Mouse (Mus musculus): ENCODE measurements around the gene Fibcd1. TPM values are rescaled to one million over a fixed set of nuclear protein-coding genes. Genes with fewer than 3 reads are reported as not detected.

The Fibcd1 gene
- polyA plus RNA-seq, 1 experiment from 2014 or later: 0.03 TPM

DNA sequence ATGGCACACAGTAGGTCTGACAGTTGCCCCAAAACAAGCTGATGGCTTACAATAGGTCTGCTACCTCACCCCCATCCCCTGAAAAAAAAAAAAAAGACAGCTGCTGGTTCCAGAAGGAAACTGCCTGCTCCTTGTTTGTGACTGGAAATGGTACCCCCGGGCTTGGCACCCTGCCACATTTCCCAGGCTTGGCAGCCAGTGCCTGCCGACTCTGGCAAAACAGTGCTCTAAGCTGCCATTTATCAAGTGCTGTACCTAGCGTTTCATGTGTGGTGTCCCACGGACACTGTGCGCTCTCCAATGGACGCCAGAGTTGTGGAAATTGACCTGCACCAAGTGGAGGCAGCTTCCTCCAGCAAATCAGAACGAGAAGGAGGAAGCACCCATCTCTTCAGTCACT, 17.9 kb downstream of the Fibcd1 start:
- H3K4me3 ChIP-seq (ENCODE audit: low read depth, low read length): no peak overlapping the region
- no peak overlapping the region for H3K4me2 ChIP-seq (ENCODE audit: low read depth, severe bottlenecking)
- H3K9me3 ChIP-seq (ENCODE audit: control insufficient read depth, low read length): no peaks in the 10 kb centered on the region
- DNase-seq (ENCODE audit: low spot score) (no peak), ATAC-seq (ENCODE audit: insufficient number of reproducible peaks, low FRiP score, low TSS enrichment, low read depth) (no peak)
- H3K27me3 ChIP-seq (ENCODE audit: control insufficient read depth, insufficient read depth, low read length): peaks cover 7% of the 10 kb centered on the region
- WGBS: 57% methylated on average over 7 of the region's 7 CpGs
- no peak overlapping the region for H3K9ac ChIP-seq (ENCODE audit: low read length)
- peaks cover 5% of the 10 kb centered on the region; the same call in 1 of the 2 replicates for H3K4me1 ChIP-seq (ENCODE audit: control insufficient read depth, insufficient read depth, low read length)
- no peaks in the 10 kb centered on the region for H3K36me3 ChIP-seq (ENCODE audit: control insufficient read depth, insufficient read depth, low read length)
- no peak overlapping the region for H3K27ac ChIP-seq (replicated peaks; ENCODE audit: low read depth, low read length)

GRCm38 (mm10) chr2:31826094-31827085, 19.4 kb downstream of the Fibcd1 start:
- Histone ChIP-seq H3K4me2 (ENCODE audit: low read depth, severe bottlenecking) (no peak overlapping the region), H3K4me1 (ENCODE audit: control insufficient read depth, insufficient read depth, low read length) (peaks cover 9% of the 10 kb centered on the region; the same call in 1 of the 2 replicates), H3K27me3 (ENCODE audit: control insufficient read depth, insufficient read depth, low read length) (peaks cover 14% of the 10 kb centered on the region), H3K9ac (ENCODE audit: low read length) (no peak overlapping the region), H3K9me3 (ENCODE audit: control insufficient read depth, low read length) (no peaks in the 10 kb centered on the region), H3K27ac (replicated peaks; ENCODE audit: low read depth, low read length) (no peak overlapping the region; the same call in 1 of the 2 replicates), H3K36me3 (ENCODE audit: control insufficient read depth, insufficient read depth, low read length) (no peaks in the 10 kb centered on the region), H3K4me3 (ENCODE audit: low read depth, low read length) (no peak overlapping the region)
- 87% methylated on average over 14 of the region's 14 CpGs for WGBS
- ATAC-seq (ENCODE audit: insufficient number of reproducible peaks, low FRiP score, low TSS enrichment, low read depth): no peak
- no peak for DNase-seq (ENCODE audit: low spot score)

DNA sequence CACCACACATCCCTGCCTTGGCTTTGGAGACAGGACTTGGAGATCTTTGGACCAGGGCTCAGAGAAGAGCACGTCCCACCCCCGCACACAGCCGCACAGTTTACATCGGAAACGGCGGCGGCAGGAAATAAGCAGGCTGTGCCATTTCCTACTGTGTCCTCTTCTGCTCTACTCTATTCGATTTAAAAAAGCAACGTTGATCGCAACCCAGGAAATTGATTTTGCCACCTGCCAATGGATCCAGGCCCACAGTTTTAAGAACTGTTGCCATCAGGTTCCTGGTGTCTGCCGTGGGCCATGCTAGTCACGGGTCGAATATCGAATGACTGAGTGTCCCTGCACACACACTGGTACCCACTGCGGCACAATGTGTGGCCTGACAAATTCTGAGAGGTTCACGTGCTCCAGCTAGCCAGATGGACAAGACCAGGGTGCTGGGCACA, 20.3 kb downstream of the Fibcd1 start:
- ATAC-seq (ENCODE audit: insufficient number of reproducible peaks, low FRiP score, low TSS enrichment, low read depth): no peak
- Histone ChIP-seq H3K9ac (ENCODE audit: low read length) (no peak overlapping the region), H3K4me2 (ENCODE audit: low read depth, severe bottlenecking) (no peak overlapping the region), H3K4me3 (ENCODE audit: low read depth, low read length) (no peak overlapping the region), H3K4me1 (ENCODE audit: control insufficient read depth, insufficient read depth, low read length) (peaks cover 9% of the 10 kb centered on the region; the same call in 1 of the 2 replicates), H3K27ac (replicated peaks; ENCODE audit: low read depth, low read length) (no peak overlapping the region), H3K36me3 (ENCODE audit: control insufficient read depth, insufficient read depth, low read length) (no peaks in the 10 kb centered on the region), H3K9me3 (ENCODE audit: control insufficient read depth, low read length) (no peaks in the 10 kb centered on the region), H3K27me3 (ENCODE audit: control insufficient read depth, insufficient read depth, low read length) (peaks cover 14% of the 10 kb centered on the region)
- WGBS: 83% methylated on average over 16 of the region's 16 CpGs
- no peak for DNase-seq (ENCODE audit: low spot score)

GRCm38 (mm10) chr2:31823933-31824730, 21.7 kb downstream of the Fibcd1 start:
- Histone ChIP-seq H3K27ac (replicated peaks; ENCODE audit: low read depth, low read length) (no peak overlapping the region), H3K27me3 (ENCODE audit: control insufficient read depth, insufficient read depth, low read length) (peaks cover 14% of the 10 kb centered on the region), H3K4me2 (ENCODE audit: low read depth, severe bottlenecking) (no peak overlapping the region), H3K9me3 (ENCODE audit: control insufficient read depth, low read length) (no peaks in the 10 kb centered on the region), H3K36me3 (ENCODE audit: control insufficient read depth, insufficient read depth, low read length) (no peaks in the 10 kb centered on the region), H3K4me3 (ENCODE audit: low read depth, low read length) (no peak overlapping the region), H3K4me1 (ENCODE audit: control insufficient read depth, insufficient read depth, low read length) (peaks cover 9% of the 10 kb centered on the region; the same call in 1 of the 2 replicates), H3K9ac (ENCODE audit: low read length) (no peak overlapping the region)
- DNase-seq (ENCODE audit: low spot score): peak; percentile 67
- WGBS: 76% methylated on average over 13 of the region's 15 CpGs
- ATAC-seq (ENCODE audit: insufficient number of reproducible peaks, low FRiP score, low TSS enrichment, low read depth): no peak

DNA sequence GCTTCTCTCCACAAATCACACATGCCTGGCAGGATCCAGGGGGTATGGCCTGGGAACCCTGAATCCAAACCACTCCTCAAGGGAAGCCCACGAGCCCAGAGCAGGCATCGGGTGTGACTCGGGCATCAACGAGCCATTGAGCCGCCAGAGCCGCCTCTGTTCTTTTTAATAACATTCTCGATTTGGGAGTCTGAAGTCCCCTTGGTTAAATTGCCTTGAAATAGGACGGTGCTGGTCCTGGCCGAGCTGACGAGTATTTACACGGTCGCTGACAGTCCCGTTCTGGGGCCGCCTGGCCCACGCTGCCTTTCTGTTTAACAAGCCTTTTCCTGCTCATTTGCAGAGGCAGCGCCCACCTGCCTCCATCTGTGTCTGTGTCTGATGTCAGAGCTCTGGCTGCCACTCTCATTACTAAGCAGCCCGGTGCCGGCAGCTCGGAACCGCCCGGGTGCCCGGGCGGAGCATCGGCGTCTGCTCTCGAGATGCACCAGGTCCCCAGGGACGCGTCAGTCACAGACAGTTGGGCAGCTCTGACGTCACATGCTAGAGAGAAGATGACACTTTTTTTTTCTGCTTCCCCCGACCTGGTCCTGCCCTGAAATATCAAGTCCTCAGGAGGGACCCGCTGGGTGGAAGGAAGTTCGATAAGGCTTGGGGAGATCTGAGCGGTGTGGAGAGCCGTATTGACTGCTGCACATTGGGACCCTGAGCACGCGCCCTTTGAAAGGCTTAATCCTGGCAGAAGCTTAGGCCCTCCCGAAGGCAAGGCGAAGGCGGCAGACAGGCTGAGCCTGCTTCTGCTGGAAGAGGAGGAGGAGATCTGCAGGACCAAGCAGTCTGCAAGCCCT, 23.1 kb downstream of the Fibcd1 start:
- no peak for ATAC-seq (ENCODE audit: insufficient number of reproducible peaks, low FRiP score, low TSS enrichment, low read depth)
- 0 out of 2 replicates have a peak overlapping the region, but pooled peaks have one; percentile 1 for H3K4me3 ChIP-seq (ENCODE audit: low read depth, low read length)
- DNase-seq (ENCODE audit: low spot score): peak; percentile 47
- 18% methylated on average over 39 of the region's 39 CpGs for WGBS
- 0 out of 2 replicates have a peak overlapping the region, but pooled peaks have one; percentile 12 for H3K9ac ChIP-seq (ENCODE audit: low read length)
- H3K27me3 ChIP-seq (ENCODE audit: control insufficient read depth, insufficient read depth, low read length): peaks cover 14% of the 10 kb centered on the region
- no peaks in the 10 kb centered on the region for H3K36me3 ChIP-seq (ENCODE audit: control insufficient read depth, insufficient read depth, low read length)
- no peak overlapping the region for H3K27ac ChIP-seq (replicated peaks; ENCODE audit: low read depth, low read length)
- H3K4me1 ChIP-seq (ENCODE audit: control insufficient read depth, insufficient read depth, low read length): peaks cover 9% of the 10 kb centered on the region; the same call in 1 of the 2 replicates
- no peaks in the 10 kb centered on the region for H3K9me3 ChIP-seq (ENCODE audit: control insufficient read depth, low read length)
- peak overlapping the region; percentile 34; the same call in 1 of the 2 replicates for H3K4me2 ChIP-seq (ENCODE audit: low read depth, severe bottlenecking)

DNA sequence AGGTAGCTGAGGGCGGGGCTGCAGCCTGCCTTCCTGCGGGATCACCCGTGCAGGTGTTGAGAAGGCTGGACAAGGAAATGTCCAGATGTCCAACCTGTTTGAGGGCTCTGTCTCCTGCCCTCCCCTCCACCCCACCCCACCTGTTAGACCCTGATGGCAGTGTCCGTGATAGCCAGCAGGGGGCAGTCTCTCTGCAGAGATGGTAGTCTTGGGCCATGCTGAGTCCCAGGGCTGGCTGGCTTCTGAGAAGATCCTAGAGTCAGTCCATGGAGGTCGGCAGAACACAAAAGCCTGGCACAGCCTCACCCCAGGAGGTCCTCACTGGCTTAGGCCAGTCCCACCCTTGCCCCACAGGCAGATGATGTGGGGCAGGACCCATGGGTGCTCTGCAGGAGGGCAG, 30.4 kb downstream of the Fibcd1 start:
- Histone ChIP-seq H3K36me3 (ENCODE audit: control insufficient read depth, insufficient read depth, low read length) (no peaks in the 10 kb centered on the region), H3K9me3 (ENCODE audit: control insufficient read depth, low read length) (no peaks in the 10 kb centered on the region), H3K9ac (ENCODE audit: low read length) (no peak overlapping the region), H3K4me1 (ENCODE audit: control insufficient read depth, insufficient read depth, low read length) (no peaks in the 10 kb centered on the region), H3K27ac (replicated peaks; ENCODE audit: low read depth, low read length) (no peak overlapping the region), H3K4me3 (ENCODE audit: low read depth, low read length) (no peak overlapping the region), H3K27me3 (ENCODE audit: control insufficient read depth, insufficient read depth, low read length) (no peaks in the 10 kb centered on the region), H3K4me2 (ENCODE audit: low read depth, severe bottlenecking) (no peak overlapping the region)
- 25% methylated on average over 5 of the region's 5 CpGs for WGBS
- ATAC-seq (ENCODE audit: insufficient number of reproducible peaks, low FRiP score, low TSS enrichment, low read depth) (no peak), DNase-seq (ENCODE audit: low spot score) (peak; percentile 81)

GRCm38 (mm10) chr2:31814699-31815098, 31.1 kb downstream of the Fibcd1 start:
- Histone ChIP-seq H3K27me3 (ENCODE audit: control insufficient read depth, insufficient read depth, low read length) (no peaks in the 10 kb centered on the region), H3K4me2 (ENCODE audit: low read depth, severe bottlenecking) (no peak overlapping the region), H3K9me3 (ENCODE audit: control insufficient read depth, low read length) (no peaks in the 10 kb centered on the region), H3K27ac (replicated peaks; ENCODE audit: low read depth, low read length) (no peak overlapping the region), H3K9ac (ENCODE audit: low read length) (no peak overlapping the region), H3K4me1 (ENCODE audit: control insufficient read depth, insufficient read depth, low read length) (peaks cover 3% of the 10 kb centered on the region; the same call in 1 of the 2 replicates), H3K36me3 (ENCODE audit: control insufficient read depth, insufficient read depth, low read length) (no peaks in the 10 kb centered on the region), H3K4me3 (ENCODE audit: low read depth, low read length) (no peak overlapping the region)
- 84% methylated on average over 7 of the region's 7 CpGs for WGBS
- ATAC-seq (ENCODE audit: insufficient number of reproducible peaks, low FRiP score, low TSS enrichment, low read depth) (no peak), DNase-seq (ENCODE audit: low spot score) (no peak)
